Mouse (Mus musculus) sigmoid colon, adult 10 weeks (tissue): ENCODE data around the gene Fam163a. TPM values are rescaled to one million over a fixed set of nuclear protein-coding genes. Genes with fewer than 3 reads are reported as not detected.

Source experiments
- polyA plus RNA-seq: library from polyadenylated mRNA; stranded (reverse); fragments of 350-450 nt; fragmentation: Illumina TruSeq; extraction: RNeasy Lipid Tissue Mini Kit (QIAGEN cat#74804); gene quantifications from one replicate; pipeline ENCODE4 v1.2.3, GENCODE M21; 2014; ENCODE audit warnings: low read depth, low replicate concordance

The Fam163a gene
- polyA plus RNA-seq, result 0.95 TPM

GRCm38 (mm10) chr1:156204656-156205131 lies at the start of gene Fam163a:
TSS of gene Fam163a (minus strand) at chr1:156205026.

GRCm38 (mm10) chr1:156035930-156036737 lies 168.7 kb downstream of the Fam163a start, which contains the start of gene Tor1aip1:
TSS of gene Tor1aip1 (minus strand) at chr1:156036480.

GRCm38 (mm10) chr1:156035269-156035929 lies 169.4 kb downstream of the Fam163a start, which contains the start of gene Tor1aip2:
TSS of gene Tor1aip2 (plus strand) at chr1:156035403.

Other genes with a start within 250 kb of the Fam163a start
- 43.3 TPM for gene Cep350, start 231.8 kb downstream of the Fam163a start, polyA plus RNA-seq
- gene Tor1aip2, start 169.6 kb downstream of the Fam163a start, polyA plus RNA-seq, result 342 TPM
- gene Tor1aip1, start 168.5 kb downstream of the Fam163a start, polyA plus RNA-seq, result 68.4 TPM
- 0.16 TPM for gene Tdrd5, start 98.6 kb upstream of the Fam163a start, polyA plus RNA-seq
- not detected for gene Nphs2, start 105.7 kb upstream of the Fam163a start, polyA plus RNA-seq
- 8.7 TPM for gene Gm2000, start 161.0 kb upstream of the Fam163a start, polyA plus RNA-seq
- 2.2 TPM for gene Axdnd1, start 216.1 kb upstream of the Fam163a start, polyA plus RNA-seq